Comparison of ENCODE assay signal across 12 mouse cellular contexts in genomic region chr11:54057428-54057827, GRCm38 (mm10). TPM values are rescaled to one million over a fixed set of nuclear protein-coding genes. Genes with fewer than 3 reads are reported as not detected.
A peak's percentile ranks its signal among the peaks of the same experiment; 100 is the strongest.
DNase-seq lines count a peak whose midpoint lies in the region; ATAC-seq and TF ChIP-seq lines count a peak whose summit lies in the region.
"Had no signal": no experiment of that assay in that cellular context is flagged by ENCODE, and none has a peak within 500 bp of the region (broad histone marks: within the 10 kb centered on the region; RNA-seq: fewer than 3 reads in every experiment).

No protein-coding gene starts in this region.

- H3K4me2 ChIP-seq in embryonic facial prominence, embryonic 12.5 days (replicated peaks) = peak overlapping the region; percentile 26
- H3K4me2 ChIP-seq in hindbrain, embryonic 13.5 days = no peak overlapping the region
- no peak overlapping the region for H3K4me2 ChIP-seq in neural tube, embryonic 11.5 days (ENCODE audit: low read depth)
- H3K4me2 ChIP-seq in liver, embryonic 12.5 days = no peak overlapping the region

- ATAC-seq in embryonic facial prominence, embryonic 12.5 days (ENCODE audit: insufficient number of reproducible peaks, insufficient read depth, low FRiP score, low TSS enrichment) = peak; percentile 68; the same call in 1 of the 2 replicates
- no peak for ATAC-seq in hindbrain, embryonic 13.5 days (ENCODE audit: low FRiP score)
- ATAC-seq in neural tube, embryonic 11.5 days (ENCODE audit: insufficient read depth, low FRiP score, low TSS enrichment) = no peak
- ATAC-seq in liver, embryonic 12.5 days = no peak

- no peak for TF ChIP-seq CTCF in layer of hippocampus, adult 2 months (conservative IDR thresholded peaks at IDR 0.05)
- TF ChIP-seq CTCF in lung, adult 2 months (IDR thresholded peaks at IDR 0.05; ENCODE audit: insufficient read depth, low read length) = no peak

- WGBS in embryonic facial prominence, embryonic 12.5 days = 14% methylated on average over 2 of the region's 2 CpGs
- WGBS in hindbrain, embryonic 13.5 days = 25% methylated on average over 2 of the region's 2 CpGs
- 20% methylated on average over 2 of the region's 2 CpGs for WGBS in neural tube, embryonic 11.5 days
- WGBS in lung, adult 2 months = 56% methylated on average over 2 of the region's 2 CpGs
- 43% methylated on average over 2 of the region's 2 CpGs for WGBS in liver, embryonic 12.5 days (ENCODE audit: insufficient replicate concordance)

- H3K27ac ChIP-seq in layer of hippocampus, adult 2 months = peak overlapping the region; percentile 73
- H3K27ac ChIP-seq in embryonic facial prominence, embryonic 12.5 days = peak overlapping the region; percentile 93
- peak overlapping the region; percentile 77 for H3K27ac ChIP-seq in hindbrain, embryonic 13.5 days
- H3K27ac ChIP-seq in neural tube, embryonic 11.5 days (ENCODE audit: low read depth, low read length) = peak overlapping the region; percentile 68
- no peak overlapping the region for H3K27ac ChIP-seq in liver, embryonic 12.5 days

- peaks cover 59% of the 10 kb centered on the region for H3K4me1 ChIP-seq in embryonic facial prominence, embryonic 12.5 days
- peaks cover 55% of the 10 kb centered on the region for H3K4me1 ChIP-seq in hindbrain, embryonic 13.5 days (replicated peaks)
- peaks cover 27% of the 10 kb centered on the region; the same call in 1 of the 2 replicates for H3K4me1 ChIP-seq in neural tube, embryonic 11.5 days (ENCODE audit: control insufficient read depth, insufficient read depth, low read length)
- H3K4me1 ChIP-seq in lung, adult 2 months (ENCODE audit: control insufficient read depth, insufficient read depth, low read length) = peaks cover 11% of the 10 kb centered on the region; the same call in 1 of the 2 replicates
- H3K4me1 ChIP-seq in liver, embryonic 12.5 days = peaks cover 13% of the 10 kb centered on the region

- no peaks in the 10 kb centered on the region for H3K9me3 ChIP-seq in embryonic facial prominence, embryonic 12.5 days
- H3K9me3 ChIP-seq in hindbrain, embryonic 13.5 days = no peaks in the 10 kb centered on the region
- H3K9me3 ChIP-seq in neural tube, embryonic 11.5 days (ENCODE audit: control insufficient read depth, low read length) = no peaks in the 10 kb centered on the region
- H3K9me3 ChIP-seq in liver, embryonic 12.5 days (replicated peaks) = no peaks in the 10 kb centered on the region

- H3K4me3 ChIP-seq in layer of hippocampus, adult 2 months = no peak overlapping the region
- H3K4me3 ChIP-seq in embryonic facial prominence, embryonic 12.5 days = no peak overlapping the region
- no peak overlapping the region for H3K4me3 ChIP-seq in hindbrain, embryonic 13.5 days
- H3K4me3 ChIP-seq in neural tube, embryonic 11.5 days (ENCODE audit: low read depth, low read length) = no peak overlapping the region
- H3K4me3 ChIP-seq in lung, adult 2 months (replicated peaks; ENCODE audit: extremely low read depth, low read depth, low read length) = no peak overlapping the region
- H3K4me3 ChIP-seq in liver, embryonic 12.5 days = no peak overlapping the region

- no peak overlapping the region for H3K9ac ChIP-seq in embryonic facial prominence, embryonic 12.5 days
- H3K9ac ChIP-seq in hindbrain, embryonic 13.5 days = no peak overlapping the region
- no peak overlapping the region for H3K9ac ChIP-seq in neural tube, embryonic 11.5 days (ENCODE audit: low read length)
- no peak overlapping the region for H3K9ac ChIP-seq in liver, embryonic 12.5 days

- no peak for TF ChIP-seq POLR2A in lung, adult 2 months (IDR thresholded peaks at IDR 0.05; ENCODE audit: borderline replicate concordance, extremely low read depth, low read depth, low read length)

- H3K36me3 ChIP-seq in embryonic facial prominence, embryonic 12.5 days = peaks cover 53% of the 10 kb centered on the region
- H3K36me3 ChIP-seq in hindbrain, embryonic 13.5 days = no peaks in the 10 kb centered on the region
- H3K36me3 ChIP-seq in neural tube, embryonic 11.5 days (ENCODE audit: control insufficient read depth, insufficient read depth, low read length) = no peaks in the 10 kb centered on the region; the same call in 1 of the 2 replicates
- H3K36me3 ChIP-seq in liver, embryonic 12.5 days = no peaks in the 10 kb centered on the region

- no peak for DNase-seq in layer of hippocampus, adult 2 months (ENCODE audit: low spot score in 2 of 2)
- no peak for DNase-seq in layer of hippocampus, postnatal 10 days (ENCODE audit: low spot score in 2 of 2)
- peak; percentile 54 for DNase-seq in neural tube, embryonic 11.5 days (ENCODE audit: low spot score)
- no peak for DNase-seq in gastrocnemius, postnatal 25 days
- no peak for DNase-seq in lung, adult 2 months
- DNase-seq: gastrocnemius, postnatal 14 days; kidney, adult 18-20 months; left cerebral cortex, postnatal 4 days; right cerebral cortex, postnatal 25 days had no signal

- no peaks in the 10 kb centered on the region for H3K27me3 ChIP-seq in embryonic facial prominence, embryonic 12.5 days
- H3K27me3 ChIP-seq in hindbrain, embryonic 13.5 days = no peaks in the 10 kb centered on the region
- H3K27me3 ChIP-seq in neural tube, embryonic 11.5 days (ENCODE audit: control insufficient read depth, insufficient read depth, low read length) = no peaks in the 10 kb centered on the region
- peaks cover 47% of the 10 kb centered on the region for H3K27me3 ChIP-seq in liver, embryonic 12.5 days (replicated peaks)

RNA-seq across cellular contexts. Expression of gene Pdlim4, which starts 11.4 kb away (rescaled TPM):
- total RNA-seq in layer of hippocampus, adult 2 months (2021) = 10 to 100 TPM; 13.4 to 14.3 TPM
- 10 to 100 TPM; 17.9 to 18.5 TPM for total RNA-seq in layer of hippocampus, postnatal 10 days (2021)
- 144 and 146 TPM in 2 replicates for polyA plus RNA-seq in embryonic facial prominence, embryonic 12.5 days (2016; fragmentation: Nextera tagmentation; extraction: Ambion mirVana)
- polyA plus RNA-seq in hindbrain, embryonic 13.5 days (2015; fragmentation: Nextera tagmentation; extraction: Ambion mirVana) = 30.9 and 31.1 TPM in 2 replicates
- 59.7 and 65.1 TPM in 2 replicates for polyA plus RNA-seq in neural tube, embryonic 11.5 days (2014; fragmentation: Nextera tagmentation; extraction: Ambion mirVana)
- 1 to 10 TPM; 8.6 to 10.0 TPM for total RNA-seq in gastrocnemius, postnatal 25 days (2021)
- 22.9 and 25.6 TPM in 2 replicates for polyA plus RNA-seq in lung, adult 2 months (2012; rRNA removed)
- polyA plus RNA-seq in liver, embryonic 12.5 days (2016; fragmentation: Nextera tagmentation; extraction: Ambion mirVana) = 4.4 and 4.9 TPM in 2 replicates

RNA-seq across cellular contexts. Expression of gene Slc22a4, which starts 29.5 kb away (rescaled TPM):
- total RNA-seq in layer of hippocampus, adult 2 months (2021) = 1 to 10 TPM; 5.9 to 6.9 TPM
- 1 to 10 TPM; 6.7 to 7.6 TPM for total RNA-seq in layer of hippocampus, postnatal 10 days (2021)
- polyA plus RNA-seq in embryonic facial prominence, embryonic 12.5 days (2016; fragmentation: Nextera tagmentation; extraction: Ambion mirVana) = 2.0 and 2.9 TPM in 2 replicates
- polyA plus RNA-seq in hindbrain, embryonic 13.5 days (2015; fragmentation: Nextera tagmentation; extraction: Ambion mirVana) = 1.8 and 2.1 TPM in 2 replicates
- 0.72 and 1.2 TPM in 2 replicates for polyA plus RNA-seq in neural tube, embryonic 11.5 days (2014; fragmentation: Nextera tagmentation; extraction: Ambion mirVana)
- total RNA-seq in gastrocnemius, postnatal 25 days (2021) = 1 to 10 TPM; 1.6 to 6.9 TPM
- 1.3 and 1.4 TPM in 2 replicates for polyA plus RNA-seq in lung, adult 2 months (2012; rRNA removed)
- polyA plus RNA-seq in liver, embryonic 12.5 days (2016; fragmentation: Nextera tagmentation; extraction: Ambion mirVana) = 39.5 and 42.0 TPM in 2 replicates

RNA-seq across cellular contexts. Expression of gene P4ha2, which starts 42.5 kb away (rescaled TPM):
- 10 to 100 TPM; 18.6 to 28.7 TPM for total RNA-seq in layer of hippocampus, adult 2 months (2021)
- 10 to 100 TPM; 17.2 to 19.9 TPM for total RNA-seq in layer of hippocampus, postnatal 10 days (2021)
- 56.8 and 59.7 TPM in 2 replicates for polyA plus RNA-seq in embryonic facial prominence, embryonic 12.5 days (2016; fragmentation: Nextera tagmentation; extraction: Ambion mirVana)
- 10.9 and 11.3 TPM in 2 replicates for polyA plus RNA-seq in hindbrain, embryonic 13.5 days (2015; fragmentation: Nextera tagmentation; extraction: Ambion mirVana)
- 18.4 TPM in 2 replicates for polyA plus RNA-seq in neural tube, embryonic 11.5 days (2014; fragmentation: Nextera tagmentation; extraction: Ambion mirVana)
- 10 to 100 TPM; 25.6 to 32.3 TPM for total RNA-seq in gastrocnemius, postnatal 25 days (2021)
- 25.9 and 30.0 TPM in 2 replicates for polyA plus RNA-seq in lung, adult 2 months (2012; rRNA removed)
- polyA plus RNA-seq in liver, embryonic 12.5 days (2016; fragmentation: Nextera tagmentation; extraction: Ambion mirVana) = 9.9 and 10.3 TPM in 2 replicates

Comparison
In these comparisons a context has a peak if more than half of its experiments do, and no peak if none do; other contexts are left out.
1. RNA of gene Slc22a4, which starts 29.5 kb away (polyA plus RNA-seq): 39.5 to 42.0 TPM in liver, embryonic 12.5 days; 2.0 to 2.9 TPM in embryonic facial prominence, embryonic 12.5 days, 1.8 to 2.1 TPM in hindbrain, embryonic 13.5 days, 1.3 to 1.4 TPM in lung, adult 2 months and 0.72 to 1.2 TPM in neural tube, embryonic 11.5 days; every median in the first group is over 10 times any median in the second.